Mouse (Mus musculus): ENCODE measurements around the gene Lrrtm4. TPM values are rescaled to one million over a fixed set of nuclear protein-coding genes. Genes with fewer than 3 reads are reported as not detected.

Gene Lrrtm4
- total RNA-seq, 2 experiments from 2014 or later = 0.09 TPM; not detected in 1

GRCm38 (mm10) chr6:80301871-80302270 lies 283.2 kb downstream of the Lrrtm4 start:
- no peak for ATAC-seq (replicated peaks; ENCODE audit: low FRiP score, poor library complexity, severe bottlenecking)

GRCm38 (mm10) chr6:80303568-80303967 lies 284.9 kb downstream of the Lrrtm4 start:
- no peak for ATAC-seq (replicated peaks; ENCODE audit: low FRiP score, poor library complexity, severe bottlenecking)

- no peak for ATAC-seq (replicated peaks; ENCODE audit: low FRiP score, poor library complexity, severe bottlenecking)
Measured at GRCm38 (mm10) chr6:80328391-80328790, 309.7 kb downstream of the Lrrtm4 start.

- no peak for ATAC-seq (replicated peaks; ENCODE audit: low FRiP score, poor library complexity, severe bottlenecking)
Measured at GRCm38 (mm10) chr6:80331751-80332150, 313.1 kb downstream of the Lrrtm4 start.

- no peak for ATAC-seq (replicated peaks; ENCODE audit: low FRiP score, poor library complexity, severe bottlenecking)
Measured at GRCm38 (mm10) chr6:80352307-80352706, 333.6 kb downstream of the Lrrtm4 start.

- no peak for ATAC-seq (replicated peaks; ENCODE audit: low FRiP score, poor library complexity, severe bottlenecking)
Measured at GRCm38 (mm10) chr6:80357092-80357491, 338.4 kb downstream of the Lrrtm4 start.

- no peak for ATAC-seq (replicated peaks; ENCODE audit: low FRiP score, poor library complexity, severe bottlenecking)
Measured at GRCm38 (mm10) chr6:80363593-80363992, 344.9 kb downstream of the Lrrtm4 start.

GRCm38 (mm10) chr6:80366532-80366931 lies 347.9 kb downstream of the Lrrtm4 start:
- no peak for ATAC-seq (replicated peaks; ENCODE audit: low FRiP score, poor library complexity, severe bottlenecking)

- ATAC-seq (replicated peaks; ENCODE audit: low FRiP score, poor library complexity, severe bottlenecking) = no peak
Measured at GRCm38 (mm10) chr6:80389571-80389970, 370.9 kb downstream of the Lrrtm4 start.

- ATAC-seq (replicated peaks; ENCODE audit: low FRiP score, poor library complexity, severe bottlenecking) = no peak
Measured at GRCm38 (mm10) chr6:80406757-80407156, 388.1 kb downstream of the Lrrtm4 start.

- ATAC-seq (replicated peaks; ENCODE audit: low FRiP score, poor library complexity, severe bottlenecking) = no peak
Measured at GRCm38 (mm10) chr6:80440135-80440534, 421.5 kb downstream of the Lrrtm4 start.

GRCm38 (mm10) chr6:80470546-80470945 lies 451.9 kb downstream of the Lrrtm4 start:
- no peak for ATAC-seq (replicated peaks; ENCODE audit: low FRiP score, poor library complexity, severe bottlenecking)

- ATAC-seq (replicated peaks; ENCODE audit: low FRiP score, poor library complexity, severe bottlenecking) = no peak
Measured at GRCm38 (mm10) chr6:80476153-80476552, 457.5 kb downstream of the Lrrtm4 start.

- ATAC-seq (replicated peaks; ENCODE audit: low FRiP score, poor library complexity, severe bottlenecking) = no peak
Measured at GRCm38 (mm10) chr6:80545017-80545416, 526.3 kb downstream of the Lrrtm4 start.

- no peak for ATAC-seq (replicated peaks; ENCODE audit: low FRiP score, poor library complexity, severe bottlenecking)
Measured at GRCm38 (mm10) chr6:80549907-80550306, 531.2 kb downstream of the Lrrtm4 start.

GRCm38 (mm10) chr6:80553398-80553797 lies 534.7 kb downstream of the Lrrtm4 start:
- no peak for ATAC-seq (replicated peaks; ENCODE audit: low FRiP score, poor library complexity, severe bottlenecking)

GRCm38 (mm10) chr6:80554991-80555390 lies 536.3 kb downstream of the Lrrtm4 start:
- no peak for ATAC-seq (replicated peaks; ENCODE audit: low FRiP score, poor library complexity, severe bottlenecking)

GRCm38 (mm10) chr6:80577227-80577626 lies 558.5 kb downstream of the Lrrtm4 start:
- no peak for ATAC-seq (replicated peaks; ENCODE audit: low FRiP score, poor library complexity, severe bottlenecking)

GRCm38 (mm10) chr6:80582225-80582624 lies 563.5 kb downstream of the Lrrtm4 start:
- ATAC-seq (replicated peaks; ENCODE audit: low FRiP score, poor library complexity, severe bottlenecking) = no peak

GRCm38 (mm10) chr6:80589776-80590175 lies 571.1 kb downstream of the Lrrtm4 start:
- no peak for ATAC-seq (replicated peaks; ENCODE audit: low FRiP score, poor library complexity, severe bottlenecking)

GRCm38 (mm10) chr6:80619508-80619907 lies 600.8 kb downstream of the Lrrtm4 start:
- no peak for ATAC-seq (replicated peaks; ENCODE audit: low FRiP score, poor library complexity, severe bottlenecking)

GRCm38 (mm10) chr6:80622676-80623334 lies 604.1 kb downstream of the Lrrtm4 start:
- ATAC-seq (replicated peaks; ENCODE audit: low FRiP score, poor library complexity, severe bottlenecking) = no peak

Data from erythroblast, adult 5-6 weeks (primary cell).